Mouse (Mus musculus) layer of hippocampus, adult 9-11 months (tissue): ENCODE results near the gene Chmp4b.

ENCODE experiments used
- DNase-seq: peaks from one replicate; pipeline ENCODE4 v3.0.0; 2022

Chmp4b gene

DNA sequence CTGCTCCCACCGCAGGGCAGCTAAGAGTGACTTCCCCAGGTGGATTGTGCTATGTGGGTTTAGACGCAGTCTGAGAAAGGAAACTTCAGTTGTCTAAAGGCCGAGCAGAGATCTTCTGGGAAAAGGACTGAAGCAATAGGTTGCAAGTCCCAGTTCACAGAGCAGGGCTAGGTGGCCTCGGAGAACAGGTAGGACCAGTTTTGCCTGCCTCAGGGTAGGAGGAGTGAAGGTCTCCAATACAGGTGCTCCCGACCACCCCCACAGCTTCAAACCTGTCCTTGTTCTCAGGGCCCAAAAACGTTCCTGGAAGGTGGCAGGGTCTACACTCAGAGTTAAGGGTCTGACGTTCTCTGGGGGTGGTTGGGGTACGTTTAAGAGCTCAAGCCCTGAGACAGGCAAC is at the start of gene Chmp4b:
Chmp4b (plus strand) TSS at position 343 of the 400 bp plus-strand sequence.
- DNase-seq: no peak

DNA sequence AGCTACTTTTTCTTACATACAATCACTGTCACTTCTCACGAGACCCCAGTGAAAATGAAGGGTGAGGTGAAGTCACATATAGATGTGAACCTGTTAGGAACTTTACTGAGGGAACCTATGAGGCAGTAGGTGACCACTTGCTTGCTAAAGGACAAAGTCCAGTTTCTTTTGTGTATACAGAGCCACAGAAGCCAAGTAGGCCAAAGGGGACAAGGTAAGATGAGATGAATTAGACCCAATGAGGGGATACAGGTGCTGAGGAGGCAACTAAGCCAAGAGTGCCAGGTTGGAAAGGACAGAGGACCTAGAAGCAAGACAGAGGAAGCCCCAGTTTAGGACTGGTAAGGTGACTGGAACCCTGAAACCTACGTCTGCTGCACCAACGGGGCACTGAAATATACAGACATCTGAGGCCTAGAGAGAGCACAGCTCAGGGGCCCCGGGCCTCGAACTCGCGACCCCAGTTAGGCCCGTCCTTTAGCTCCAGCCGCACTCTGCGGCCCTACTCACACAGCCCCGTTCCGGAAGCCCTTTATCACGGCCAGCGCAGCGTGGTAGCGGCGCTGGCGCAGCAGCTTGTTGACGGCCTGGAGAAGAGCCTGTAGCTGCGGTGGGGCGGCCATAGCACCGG is 48.4 kb upstream of the Chmp4b start:
- no peak for DNase-seq

DNA sequence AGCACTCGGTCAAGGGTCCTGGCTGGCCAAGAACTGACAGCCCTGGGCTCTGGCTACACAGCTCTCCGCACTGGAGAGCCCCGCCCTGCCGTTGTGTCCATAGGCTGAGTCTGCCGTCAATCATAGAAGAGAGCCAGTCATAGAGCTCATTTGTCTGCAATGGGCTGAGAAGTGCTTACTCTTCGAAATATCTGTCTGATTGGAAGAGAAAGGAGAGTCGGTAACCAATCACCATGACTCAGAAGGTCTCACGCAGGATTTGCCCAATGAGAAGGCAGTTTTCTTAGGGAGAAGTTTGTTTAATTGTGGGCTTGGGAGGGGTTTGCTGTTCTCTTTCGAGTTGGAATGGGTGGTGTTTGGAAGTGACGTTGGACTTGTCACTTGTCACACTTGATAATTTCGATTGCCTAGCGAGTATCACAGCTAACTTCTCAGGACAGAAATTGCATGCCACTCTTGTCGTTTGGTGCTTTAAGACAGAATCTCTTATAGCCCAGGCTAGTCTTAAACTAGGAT is 47.8 kb upstream of the Chmp4b start, which contains the start of gene Pxmp4:
Pxmp4 (minus strand) TSS at position 71 of the 516 bp plus-strand sequence.
- peak; percentile 99 for DNase-seq

DNA sequence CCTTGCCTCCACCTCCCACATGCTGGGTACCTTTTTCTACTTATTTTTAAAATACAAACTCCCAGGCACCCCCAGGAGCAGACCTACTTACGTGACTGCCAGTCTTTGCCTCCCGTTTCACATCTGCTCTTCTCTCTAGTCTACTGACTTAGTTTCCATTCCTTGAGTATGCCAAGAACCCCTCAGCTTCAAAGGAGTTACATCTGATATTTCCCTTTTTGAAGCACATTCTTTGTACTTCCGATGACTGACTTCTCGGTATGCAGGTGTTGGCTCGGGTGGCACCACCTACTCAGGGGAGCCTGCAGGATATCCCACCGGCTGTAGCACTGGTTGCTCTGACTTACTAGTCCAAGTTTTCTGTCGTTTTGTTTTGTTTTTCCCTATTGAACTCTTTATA is 47.3 kb upstream of the Chmp4b start:
- DNase-seq: no peak

DNA sequence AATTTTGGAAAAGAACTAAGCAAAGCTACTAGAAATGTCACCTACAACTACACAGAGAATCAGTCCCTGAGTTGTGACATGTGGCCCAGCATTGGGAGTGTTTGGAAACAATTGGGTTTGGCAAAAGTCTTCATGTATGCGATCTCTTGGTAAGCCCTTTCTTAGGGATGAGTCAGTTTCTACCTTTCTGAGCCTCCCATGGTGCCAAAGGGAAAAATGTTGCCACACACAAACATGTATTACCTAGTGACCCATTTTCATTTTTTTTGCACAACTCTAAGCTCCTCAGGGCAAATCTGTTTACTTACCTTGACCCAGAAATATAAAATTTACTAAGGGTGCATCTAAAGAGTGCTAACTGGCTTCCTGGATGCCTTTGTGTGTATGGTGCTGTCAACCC is 44.5 kb upstream of the Chmp4b start:
- no peak for DNase-seq

DNA sequence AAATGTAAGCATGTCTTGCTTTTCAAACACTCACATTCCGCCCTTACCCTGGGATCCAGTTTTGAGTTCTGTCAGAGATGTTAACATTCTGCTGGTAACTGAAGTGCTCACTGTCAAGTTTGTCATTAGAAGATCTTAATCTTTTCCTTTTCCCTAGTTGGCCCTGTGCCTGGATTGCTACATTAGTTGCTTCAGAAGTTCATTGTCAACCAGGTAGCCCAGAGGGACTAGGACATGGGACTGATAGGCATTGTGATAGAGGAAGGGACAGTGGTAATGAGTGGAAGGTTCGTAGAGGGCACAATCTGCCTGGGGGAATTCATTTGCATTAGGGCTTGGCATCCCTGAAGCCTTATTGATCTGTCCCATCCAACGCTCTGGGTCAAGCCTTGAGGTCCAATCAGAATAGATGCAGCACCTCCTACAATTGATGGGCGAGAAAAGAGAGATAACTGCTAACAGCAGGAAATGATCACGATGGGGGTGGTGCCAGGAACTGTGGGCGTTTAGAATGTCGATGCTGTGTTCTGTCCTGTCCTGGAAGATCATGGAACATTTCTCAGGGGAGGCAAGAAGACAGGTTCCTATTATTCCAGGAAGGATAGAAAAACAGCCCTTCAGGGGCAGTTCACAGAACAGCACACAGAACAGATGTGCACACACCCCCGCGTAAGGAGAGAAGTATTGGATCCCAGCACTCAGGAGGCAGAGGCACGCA is 42.3 kb upstream of the Chmp4b start:
- no peak for DNase-seq

DNA sequence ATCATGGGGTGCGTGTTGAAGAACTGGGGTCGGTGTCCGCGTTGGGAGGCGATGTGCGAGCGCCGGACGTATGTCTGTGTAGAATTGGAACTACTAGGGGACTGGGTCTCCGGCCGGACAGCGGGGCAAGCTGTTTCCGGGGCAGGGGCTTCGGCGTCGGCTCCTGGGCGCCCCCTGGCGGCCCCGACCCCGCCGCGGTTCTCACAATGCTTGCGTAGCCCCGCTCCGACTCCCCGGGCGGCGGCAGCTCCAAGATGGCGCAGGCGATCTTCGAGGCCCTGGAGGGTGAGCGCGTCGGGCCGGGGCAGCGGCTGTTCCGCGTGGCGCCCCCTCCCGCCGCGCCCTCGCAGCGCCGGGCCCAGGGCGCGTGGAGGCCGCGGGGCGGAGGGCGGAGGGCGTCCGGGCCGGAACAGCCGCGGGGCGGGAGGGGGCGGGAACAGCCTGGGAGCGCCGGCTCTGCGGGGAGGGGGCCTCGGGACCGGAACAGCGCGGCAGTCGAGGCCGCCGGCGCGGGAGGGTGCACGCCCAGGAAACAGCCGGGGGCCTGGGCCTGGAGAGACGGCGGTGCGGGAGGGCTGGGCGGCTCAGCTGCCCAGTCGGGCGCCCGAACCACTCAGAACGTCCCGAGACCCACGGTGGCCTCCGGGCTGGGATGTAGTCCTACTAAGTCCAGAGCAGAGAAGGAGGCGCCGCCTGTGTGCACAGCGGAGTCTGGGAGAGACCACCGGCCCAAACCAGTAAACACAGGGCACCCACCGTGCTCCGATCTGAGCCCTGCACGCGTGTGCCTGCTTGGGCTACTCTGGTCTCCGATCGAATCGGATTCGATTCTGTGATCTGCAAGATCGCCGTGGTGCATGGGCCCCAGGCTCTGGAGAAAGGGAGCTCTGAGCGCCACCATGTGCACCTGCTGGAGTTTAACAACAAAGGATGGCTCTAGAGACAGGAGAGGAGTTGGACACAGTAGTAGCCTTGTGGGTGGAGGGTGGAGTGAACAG is 38.1 kb upstream of the Chmp4b start, which contains the start of the genes Zfp341 and 4930519P11Rik:
Zfp341 (plus strand) TSS at position 180 of the 998 bp plus-strand sequence.
4930519P11Rik (minus strand) TSS at position 320 of the 998 bp plus-strand sequence.
- peak; percentile 90 for DNase-seq

DNA sequence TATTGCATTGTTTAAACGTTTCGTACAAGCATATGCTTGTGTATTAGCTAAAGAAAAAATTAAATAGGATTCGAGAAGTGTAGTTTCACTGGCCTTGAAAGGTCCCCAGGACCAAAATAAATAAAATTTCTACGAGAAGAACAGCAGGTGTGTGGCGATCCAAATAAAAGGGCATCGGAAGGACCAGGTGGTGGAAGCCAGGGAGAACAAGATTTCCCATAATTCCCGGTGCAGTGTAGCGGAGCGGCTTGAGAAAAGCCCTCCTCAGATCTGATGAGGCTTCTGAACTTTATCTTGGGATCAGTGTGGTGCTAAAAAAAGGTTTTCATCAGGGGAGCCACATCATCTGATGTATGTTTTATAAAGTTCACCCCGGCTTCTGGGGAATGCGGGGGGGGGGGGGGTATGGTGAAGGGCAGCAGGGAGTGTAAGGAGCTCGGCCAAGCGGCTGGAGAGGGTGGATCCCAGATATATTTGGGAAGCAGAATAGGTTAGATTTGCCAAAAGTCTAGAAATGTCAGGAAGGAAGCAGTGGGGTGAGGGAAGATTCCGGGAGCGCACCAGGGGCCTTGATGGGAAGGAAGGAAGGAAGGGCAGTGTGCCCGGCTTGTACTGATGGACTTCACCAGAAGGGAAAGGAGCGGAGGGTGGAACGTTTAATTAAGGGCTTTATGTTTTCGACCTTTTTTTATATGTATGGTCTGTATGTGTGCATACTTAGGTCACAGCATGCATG is 36.5 kb upstream of the Chmp4b start:
- no peak for DNase-seq

DNA sequence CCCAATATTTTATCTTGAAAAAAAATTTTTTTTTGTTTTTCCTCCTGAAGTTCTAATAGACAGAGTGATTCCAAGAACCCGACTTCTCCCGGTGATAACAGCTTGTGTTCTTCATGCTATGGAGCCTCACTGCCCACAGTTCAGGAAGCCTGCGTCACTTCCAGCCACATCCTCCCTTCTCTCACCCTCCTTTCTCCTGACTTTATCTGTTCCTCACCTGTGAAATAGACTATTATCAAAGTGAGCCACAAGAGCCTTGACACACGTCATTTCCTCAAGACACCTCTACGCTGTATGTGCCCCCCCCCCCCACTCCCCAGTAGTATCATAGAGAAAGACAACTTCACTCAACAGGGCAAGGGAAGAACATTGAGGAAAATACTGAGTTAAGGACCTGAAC is 35.8 kb upstream of the Chmp4b start:
- no peak for DNase-seq

DNA sequence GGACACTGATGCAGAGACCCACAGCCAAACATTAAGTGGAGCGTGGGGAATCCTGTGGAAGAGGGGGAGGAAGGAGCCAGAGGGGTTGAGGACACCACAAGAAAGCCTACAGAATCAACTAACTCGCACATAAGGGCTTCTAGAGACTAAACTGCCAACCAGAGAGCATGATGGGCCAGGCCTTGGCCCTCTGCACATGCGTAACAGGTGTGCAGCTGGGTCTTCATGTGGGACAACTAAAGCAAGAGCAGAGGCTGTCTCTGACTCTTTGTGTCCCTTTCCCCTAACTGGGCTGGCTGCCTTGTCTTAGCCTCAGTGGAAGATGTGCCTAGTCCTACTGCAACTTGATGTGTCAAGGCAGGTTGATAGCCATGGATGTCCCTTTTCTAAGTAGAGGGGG is 34.4 kb upstream of the Chmp4b start:
- DNase-seq: no peak

DNA sequence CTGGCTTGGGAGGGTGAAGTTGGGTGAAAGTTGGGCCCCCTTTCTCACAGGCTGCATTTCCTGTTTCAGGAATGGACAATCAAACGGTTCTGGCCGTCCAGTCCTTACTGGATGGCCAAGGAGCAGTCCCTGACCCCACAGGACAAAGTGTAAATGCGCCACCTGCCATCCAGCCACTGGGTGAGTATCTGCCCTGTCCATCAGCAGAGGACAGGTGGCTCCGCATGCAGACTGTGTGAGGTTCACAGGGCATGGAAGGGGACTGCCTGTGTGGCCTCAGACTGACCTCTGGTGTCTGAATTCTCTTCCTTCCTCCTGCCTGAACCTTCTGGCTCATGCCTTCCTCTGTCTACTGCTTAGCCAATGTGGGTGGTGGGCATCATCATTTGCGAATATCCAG is 29.8 kb upstream of the Chmp4b start:
- no peak for DNase-seq

DNA sequence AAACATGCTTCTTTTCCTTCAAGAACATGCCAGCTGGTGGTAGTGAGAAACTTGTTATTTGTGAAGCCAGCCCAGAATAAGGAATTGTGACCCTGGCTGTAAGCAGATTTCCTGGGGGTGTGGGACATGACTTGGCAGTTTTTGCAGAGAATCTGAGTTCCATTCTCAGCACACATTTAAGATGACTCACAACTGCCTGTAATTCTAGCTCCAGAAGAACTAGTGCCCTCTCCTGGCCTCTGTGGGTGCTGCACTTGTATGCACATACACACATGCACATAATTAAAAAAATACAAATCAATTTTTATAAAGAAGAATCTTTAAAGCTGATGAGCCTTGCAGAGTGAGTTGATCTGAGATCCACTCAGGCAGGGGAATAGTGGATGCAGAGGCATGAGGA is 27.4 kb upstream of the Chmp4b start:
- DNase-seq: no peak

DNA sequence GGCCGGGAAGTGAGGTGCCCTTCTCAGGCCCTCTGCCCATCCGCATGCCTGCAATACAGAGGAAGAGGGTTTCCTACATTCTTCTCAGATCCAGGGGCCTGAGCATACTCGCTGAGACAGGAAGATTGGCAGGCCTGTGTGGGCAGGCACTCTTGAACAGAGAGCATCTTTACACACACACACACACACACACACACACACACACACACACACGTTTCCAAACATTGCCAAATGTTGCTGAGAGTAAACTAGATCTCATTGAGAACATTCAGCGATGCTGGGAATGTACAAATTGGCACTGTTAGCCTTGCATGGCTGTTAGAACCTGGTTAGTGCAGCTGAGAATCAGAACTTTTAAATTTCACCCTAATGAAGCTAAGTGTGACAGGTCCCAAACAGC is 21.0 kb upstream of the Chmp4b start:
- DNase-seq: peak; percentile 33

DNA sequence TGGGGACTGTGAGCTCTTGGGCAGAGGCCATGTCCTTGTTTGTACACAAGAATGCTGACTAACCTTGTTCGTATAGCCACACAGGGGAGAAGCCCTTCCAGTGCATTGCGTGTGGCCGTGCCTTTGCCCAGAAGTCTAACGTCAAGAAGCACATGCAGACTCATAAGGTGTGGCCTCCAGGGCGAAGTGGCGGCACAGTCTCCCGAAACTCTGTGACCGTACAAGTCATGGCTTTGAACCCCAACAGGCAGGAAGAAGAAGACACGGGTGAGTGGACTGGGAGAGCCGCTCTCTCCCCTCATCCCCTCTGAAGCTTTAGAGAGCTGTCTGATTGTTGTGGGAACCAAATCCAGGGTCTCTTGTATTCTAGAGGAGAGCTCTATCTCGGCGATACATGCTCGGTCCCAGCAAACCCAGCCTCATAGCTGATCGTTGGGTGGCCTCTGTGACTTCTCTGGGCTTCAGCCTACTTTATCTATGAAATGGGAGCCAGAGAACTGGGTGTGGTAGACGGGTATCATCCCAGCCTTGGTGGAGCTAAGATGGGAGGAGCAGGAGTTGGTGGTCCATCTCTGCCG is 19.2 kb upstream of the Chmp4b start:
- DNase-seq: no peak

DNA sequence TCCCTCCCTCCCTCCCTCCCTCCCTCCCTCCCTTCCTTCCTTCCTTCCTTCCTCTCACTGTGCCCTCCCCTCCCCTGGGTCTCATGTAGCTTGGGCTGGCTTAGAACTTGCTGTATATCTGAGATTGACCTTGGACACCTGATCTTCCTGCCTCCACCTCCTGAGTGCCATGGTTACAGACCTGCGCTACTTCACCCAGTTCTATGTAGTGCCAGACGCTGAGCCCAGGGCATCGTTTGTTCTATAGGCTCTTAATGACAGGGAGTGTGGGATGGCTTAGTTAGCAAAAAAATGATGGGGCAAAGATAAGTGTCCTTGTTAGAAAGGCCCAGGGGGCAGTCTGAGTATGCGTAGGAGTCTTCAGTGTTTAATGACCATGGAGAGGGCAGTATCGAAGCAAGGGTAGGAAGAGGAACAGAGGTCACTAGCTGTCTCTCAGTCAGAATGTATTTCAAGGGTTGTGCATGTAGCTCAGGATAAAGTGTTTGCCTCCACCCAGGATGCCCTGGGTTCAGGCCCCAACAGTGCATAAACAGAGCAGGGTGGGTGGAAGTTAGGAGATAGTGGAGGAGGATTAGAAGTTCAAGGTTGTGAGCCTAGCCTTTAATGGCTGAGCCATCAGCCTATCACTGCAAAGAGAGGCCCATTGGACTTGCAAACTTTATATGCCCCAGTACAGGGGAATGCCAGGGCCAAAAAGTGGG is 18.3 kb upstream of the Chmp4b start:
- DNase-seq: no peak

DNA sequence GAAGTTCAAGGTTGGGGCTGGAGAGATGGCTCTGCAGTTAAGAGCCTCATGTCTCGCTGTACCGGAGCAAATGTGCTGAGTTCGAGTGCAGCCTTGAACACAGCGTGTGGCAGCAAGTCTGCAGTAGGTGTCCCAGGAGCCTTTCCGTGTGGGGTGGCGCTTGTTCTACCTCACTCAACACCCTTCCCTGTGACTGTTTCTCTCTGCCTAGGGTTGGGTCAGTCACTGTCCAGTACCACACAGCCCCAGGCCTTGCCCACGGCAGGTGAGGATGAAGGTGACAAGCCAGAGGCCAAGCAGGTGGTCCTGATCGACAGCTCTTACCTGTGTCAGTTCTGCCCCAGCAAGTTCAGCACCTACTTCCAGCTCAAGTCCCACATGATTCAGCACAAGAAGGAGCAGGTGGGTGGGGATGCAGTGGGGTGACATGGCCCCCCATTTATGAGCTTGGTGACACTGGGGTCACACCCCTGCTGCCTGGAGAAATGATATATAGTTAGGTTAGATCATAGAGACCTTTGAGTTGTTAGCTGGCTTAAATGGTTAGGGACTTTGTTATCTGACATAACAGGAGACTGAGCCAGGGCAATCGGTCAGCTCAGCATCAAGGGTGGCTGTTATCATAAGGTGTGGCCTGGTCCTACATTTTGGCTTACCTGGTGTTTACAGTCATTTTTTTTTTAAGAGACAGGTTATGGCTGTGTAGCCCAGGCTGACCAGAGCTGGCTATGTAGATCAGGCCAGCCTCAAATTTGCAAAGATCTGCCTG is 17.4 kb upstream of the Chmp4b start:
- no peak for DNase-seq

DNA sequence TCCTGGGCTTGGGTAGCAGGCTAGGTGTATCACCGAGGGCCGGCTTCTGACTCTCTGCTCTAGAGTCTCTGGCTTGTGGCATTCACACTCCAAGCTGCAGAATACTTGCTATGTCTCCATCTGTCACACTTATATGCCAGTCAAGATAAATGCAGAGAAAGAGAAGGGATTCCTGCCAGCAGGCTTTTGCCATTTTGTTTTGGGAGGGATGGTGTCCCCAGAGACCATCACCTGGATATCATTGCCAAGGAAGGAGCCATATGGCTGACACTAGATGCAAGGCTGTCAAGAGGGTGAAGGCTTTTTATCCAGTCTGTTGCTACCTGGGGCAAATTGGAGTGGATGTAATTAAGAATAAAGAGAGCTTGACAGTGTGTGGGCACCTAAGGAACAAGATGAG is 15.7 kb upstream of the Chmp4b start:
- DNase-seq: no peak

DNA sequence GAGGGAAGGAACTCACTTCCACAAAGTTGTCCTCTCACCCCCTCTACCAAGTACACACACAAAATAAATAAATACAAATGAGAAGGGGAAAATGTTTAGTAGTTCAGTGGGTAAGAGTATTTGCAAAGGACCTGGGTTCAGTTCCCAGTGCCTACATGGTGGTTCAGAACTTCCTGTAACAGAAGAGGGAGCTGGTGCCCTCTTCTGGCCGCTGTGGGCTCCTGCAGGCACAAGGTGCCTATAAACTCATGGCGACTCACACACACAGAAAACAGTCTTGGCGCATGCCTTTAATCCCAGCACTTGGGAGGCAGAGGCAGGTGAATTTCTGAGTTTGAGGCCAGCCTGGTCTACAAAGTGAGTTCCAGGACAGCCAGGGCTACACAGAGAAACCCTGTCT is 13.0 kb upstream of the Chmp4b start:
- DNase-seq: no peak

DNA sequence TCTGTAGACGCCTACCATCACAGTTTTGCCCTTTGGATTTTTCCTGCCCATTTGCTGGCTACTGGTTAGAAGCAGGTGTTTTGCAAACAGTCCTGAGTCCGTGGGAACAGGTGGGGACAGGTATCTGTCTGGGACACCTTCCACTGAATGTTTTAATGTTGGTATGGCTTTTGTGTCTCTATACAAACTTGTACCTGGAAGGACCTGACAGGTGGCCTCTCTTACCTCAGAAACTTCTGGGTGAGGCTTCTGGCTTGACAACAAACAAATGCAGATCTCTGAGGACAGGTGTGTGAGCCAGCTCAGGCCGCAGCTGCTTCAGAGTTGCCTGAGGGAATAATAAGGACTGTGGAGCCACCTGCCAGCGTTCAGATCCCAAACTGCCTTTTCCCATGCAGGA is 12.4 kb upstream of the Chmp4b start:
- no peak for DNase-seq

DNA sequence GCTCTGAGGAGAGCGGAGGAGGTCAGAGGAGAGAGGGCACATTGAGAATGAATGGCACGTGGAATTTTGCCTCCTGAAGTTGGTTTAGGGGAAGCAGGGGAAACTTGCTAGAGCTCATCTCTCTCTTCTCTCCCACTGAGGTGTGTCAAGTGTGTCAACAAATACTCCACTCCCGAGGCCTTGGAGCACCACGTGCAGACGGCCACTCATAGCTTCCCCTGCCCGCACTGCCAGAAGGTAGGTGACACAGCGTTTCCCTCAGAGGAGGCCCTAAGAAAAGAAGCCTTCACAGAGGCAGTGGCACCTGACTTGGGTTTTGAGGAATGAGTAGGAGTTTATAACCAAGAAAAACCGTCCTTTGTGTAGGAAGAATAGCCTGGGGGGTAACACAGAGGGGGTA is 10.3 kb upstream of the Chmp4b start:
- DNase-seq: no peak
